Mouse (Mus musculus): Measurements from ENCODE around the gene Gm21964.
A peak's percentile ranks its signal among the peaks of the same experiment; 100 is the strongest.

The Gm21964 gene

DNA sequence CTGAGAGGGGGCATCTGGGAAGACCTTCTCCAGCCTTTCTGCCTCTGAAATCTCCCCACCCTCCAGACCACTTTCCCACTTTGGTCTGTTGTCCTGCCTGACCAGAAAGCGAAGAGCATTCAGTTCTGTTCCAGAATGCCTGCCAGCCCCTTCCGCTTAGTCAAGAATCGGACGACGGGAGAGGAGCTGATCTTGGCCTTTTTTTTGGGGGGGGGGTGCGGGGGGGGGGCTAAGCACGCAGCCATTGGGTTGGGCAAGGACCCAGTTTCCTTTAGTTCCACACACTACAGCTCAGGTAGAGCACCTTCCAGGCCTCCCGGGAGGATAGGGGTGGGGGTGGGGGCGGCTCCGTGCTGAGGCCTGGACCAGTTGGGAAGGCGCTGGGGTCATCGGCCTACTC is at the start of gene Gm21964:
Gm21964 (plus strand) TSS at position 301 of the 400 bp plus-strand sequence.
- DNase-seq (ENCODE audit: low spot score), result no peak

GRCm38 (mm10) chr8:110051208-110051607 is 49.8 kb upstream of the Gm21964 start:
- DNase-seq (ENCODE audit: low spot score), result no peak

DNA sequence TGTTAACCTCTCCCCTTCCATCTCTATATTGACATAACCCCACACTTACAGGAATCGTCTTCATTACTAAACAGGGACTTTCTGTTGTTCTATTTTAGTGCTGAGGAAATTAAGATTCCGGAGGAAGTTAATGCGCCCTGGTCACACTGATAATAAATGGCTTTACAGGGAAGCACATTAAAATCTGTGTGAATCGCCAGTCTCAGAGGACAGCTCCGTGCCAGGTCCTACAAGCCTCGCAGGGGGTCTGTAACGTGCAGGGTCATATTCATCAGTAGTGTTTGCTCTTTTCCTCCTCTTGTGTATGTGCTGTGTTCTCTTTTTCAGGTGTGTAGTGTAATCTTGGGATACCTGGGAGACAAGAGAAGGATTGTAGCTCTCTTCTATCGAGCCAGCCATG is 42.8 kb upstream of the Gm21964 start:
- no peak for DNase-seq (ENCODE audit: low spot score)

DNA sequence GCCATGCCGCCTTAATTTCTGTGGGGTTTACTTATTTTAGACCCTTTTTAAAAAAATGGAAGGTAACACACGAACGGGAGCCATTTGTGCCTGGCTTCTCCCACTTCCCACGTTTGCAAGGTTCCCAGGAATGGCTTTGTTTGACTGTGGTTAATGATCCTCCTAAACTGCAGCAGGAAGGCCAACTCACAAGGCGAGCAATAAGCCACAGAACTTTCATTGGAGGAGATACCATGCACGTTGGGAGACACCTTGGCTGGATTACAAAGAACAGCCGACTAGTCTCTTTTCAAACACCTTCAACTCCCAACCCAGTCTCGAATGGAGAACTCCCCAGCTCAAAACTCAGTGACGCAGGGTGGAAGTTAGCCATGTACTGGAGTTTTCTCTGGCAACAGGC is 36.8 kb upstream of the Gm21964 start:
- DNase-seq (ENCODE audit: low spot score), result no peak

DNA sequence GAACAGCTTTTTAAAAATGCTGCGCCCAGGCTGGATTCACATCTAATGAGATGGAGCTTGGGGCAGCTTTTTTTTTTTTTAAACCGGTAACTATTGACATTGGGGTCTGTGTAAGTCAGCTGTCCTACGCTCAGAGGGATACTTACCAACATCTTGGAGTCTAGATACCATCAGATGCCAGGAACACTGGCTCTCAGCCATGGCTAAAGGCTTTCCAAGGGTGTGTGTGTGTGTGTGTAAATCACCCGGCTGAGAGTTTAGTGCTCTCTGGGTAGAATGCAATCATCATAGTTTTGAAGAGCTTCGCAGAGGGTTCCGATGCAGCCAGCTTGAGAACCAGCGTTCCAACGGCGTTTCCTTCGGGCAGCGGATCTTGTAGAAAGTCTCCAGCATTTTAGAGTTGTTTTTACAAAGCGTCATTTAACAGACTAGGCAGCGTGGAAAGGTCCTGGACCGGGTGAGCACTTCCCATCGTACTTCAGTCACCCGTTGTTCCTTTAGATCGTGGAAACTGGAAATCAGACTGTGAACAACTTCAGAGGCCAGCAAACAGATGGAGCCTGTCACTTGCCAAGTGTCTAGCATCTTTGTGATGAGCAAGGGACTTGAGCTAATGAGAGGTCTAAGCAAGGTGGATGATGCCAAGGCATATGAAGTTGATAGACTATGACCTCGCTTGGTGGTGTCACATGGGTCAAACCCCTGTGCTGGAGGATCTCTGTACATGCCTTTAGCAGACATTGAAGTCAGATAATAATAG is 36.2 kb upstream of the Gm21964 start:
- no peak for DNase-seq (ENCODE audit: low spot score)

GRCm38 (mm10) chr8:110065676-110066075 is 35.3 kb upstream of the Gm21964 start:
- DNase-seq (ENCODE audit: low spot score), result no peak

DNA sequence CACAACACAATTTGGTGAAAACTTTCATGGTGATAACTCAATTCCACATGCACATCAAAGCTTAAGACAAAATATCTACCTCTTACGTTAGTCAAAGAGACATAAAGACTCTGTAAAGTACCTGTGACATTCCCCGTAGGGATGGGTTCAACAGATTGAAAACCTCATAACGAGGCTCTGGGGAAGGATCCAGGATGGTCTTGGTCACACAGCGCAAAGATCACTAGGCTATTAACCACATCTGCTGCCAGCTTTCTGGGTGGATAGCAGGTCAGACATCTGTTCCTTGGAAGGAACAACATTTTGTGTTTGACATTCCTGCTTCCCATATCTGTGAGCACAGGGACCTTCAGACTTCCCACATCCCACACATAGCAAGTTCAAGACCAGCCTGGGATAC is 31.3 kb upstream of the Gm21964 start:
- no peak for DNase-seq (ENCODE audit: low spot score)

- peak; percentile 21 for DNase-seq (ENCODE audit: low spot score)
Measured at GRCm38 (mm10) chr8:110071600-110071999, 29.4 kb upstream of the Gm21964 start.

DNA sequence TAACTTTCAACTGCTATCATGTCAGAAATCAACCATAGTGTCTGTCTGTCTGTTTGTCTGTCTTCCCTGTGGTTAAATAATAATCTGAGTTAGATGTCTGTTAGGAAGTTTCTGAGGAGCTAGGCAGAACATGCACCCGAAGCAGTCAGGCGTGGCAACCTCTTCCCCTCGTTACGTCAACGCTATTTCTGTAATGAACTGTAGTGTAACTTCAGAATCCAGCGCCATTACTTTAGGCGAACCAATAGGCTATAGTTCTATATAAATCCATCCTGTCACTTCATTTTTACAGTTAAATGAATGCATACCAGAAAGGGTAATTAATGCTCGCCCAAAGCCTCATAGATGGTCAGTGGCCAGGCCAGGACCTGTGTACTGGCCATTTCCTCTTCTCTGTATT is 26.5 kb upstream of the Gm21964 start:
- DNase-seq (ENCODE audit: low spot score), result no peak

GRCm38 (mm10) chr8:110079282-110080221 is 21.5 kb upstream of the Gm21964 start, which contains the start of gene Zfp612:
Zfp612 (plus strand) TSS chr8:110079746.
- peak; percentile 81 for DNase-seq (ENCODE audit: low spot score)

DNA sequence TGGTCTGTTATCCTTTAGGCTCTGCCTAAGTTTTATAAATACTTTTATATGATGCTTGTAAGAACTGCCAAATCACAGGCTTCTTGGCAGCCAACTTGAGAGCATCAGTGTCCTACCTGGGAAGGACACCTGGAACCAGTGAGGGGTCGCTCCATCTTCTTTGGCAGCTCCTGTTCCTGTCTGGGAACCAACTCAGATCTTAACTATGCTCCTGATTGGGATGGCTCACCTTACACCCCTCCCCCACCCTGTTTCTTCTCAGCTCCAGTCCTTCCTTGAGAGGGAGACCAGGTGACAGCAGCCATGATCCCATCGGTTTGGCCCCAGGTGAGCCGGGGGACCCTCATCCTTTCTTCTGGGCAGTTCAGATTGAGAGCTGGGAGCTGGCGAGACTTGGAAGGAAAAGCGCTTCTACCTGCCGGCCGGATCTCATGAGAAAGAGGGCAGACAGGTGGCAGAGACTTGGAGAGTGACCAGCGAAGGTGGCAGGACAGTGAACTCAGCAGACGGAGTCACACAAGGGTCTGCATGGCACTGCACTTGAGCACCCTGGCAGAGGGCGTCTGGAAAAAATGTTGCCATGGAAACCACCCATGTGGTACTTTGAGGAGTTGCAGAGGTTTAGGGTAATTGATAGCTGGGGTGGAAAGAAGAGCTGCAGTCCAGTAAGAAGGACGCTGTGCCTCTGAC is 18.4 kb upstream of the Gm21964 start:
- DNase-seq (ENCODE audit: low spot score), result no peak

GRCm38 (mm10) chr8:110091869-110092268 is 9.1 kb upstream of the Gm21964 start:
- DNase-seq (ENCODE audit: low spot score), result no peak

DNA sequence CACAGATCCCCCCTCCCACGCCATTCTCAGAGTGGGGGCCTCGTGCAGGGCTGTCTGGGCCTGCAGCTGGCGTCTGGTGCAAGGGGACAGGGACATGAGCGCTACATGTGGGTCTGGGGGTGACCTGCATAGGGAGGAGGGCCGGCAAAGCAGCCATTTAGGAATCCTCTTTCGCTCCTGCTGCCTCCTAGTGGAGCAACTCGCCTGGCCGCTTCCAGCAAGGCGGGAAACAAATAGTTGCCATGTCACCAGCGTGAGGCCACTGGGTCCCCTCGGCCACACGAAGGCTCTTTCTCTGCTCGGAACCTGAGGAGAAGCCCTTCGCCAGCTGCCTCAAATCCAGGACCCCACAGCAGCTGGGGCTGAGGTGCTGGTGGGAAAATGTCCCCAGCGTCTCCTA is 669 bp downstream of the Gm21964 start:
- peak; percentile 39 for DNase-seq (ENCODE audit: low spot score)

GRCm38 (mm10) chr8:110102653-110103052 is 1.6 kb downstream of the Gm21964 start, which contains the start of gene Gm17720:
Gm17720 (minus strand) TSS chr8:110102753.
- no peak for DNase-seq (ENCODE audit: low spot score)

- DNase-seq (ENCODE audit: low spot score), result no peak
Measured at GRCm38 (mm10) chr8:110119715-110120114, 18.7 kb downstream of the Gm21964 start.

- peak; percentile 46 for DNase-seq (ENCODE audit: low spot score)
Measured at GRCm38 (mm10) chr8:110130537-110130936, 29.5 kb downstream of the Gm21964 start.

- DNase-seq (ENCODE audit: low spot score), result no peak
Measured at GRCm38 (mm10) chr8:110134236-110134635, 33.2 kb downstream of the Gm21964 start.

DNA sequence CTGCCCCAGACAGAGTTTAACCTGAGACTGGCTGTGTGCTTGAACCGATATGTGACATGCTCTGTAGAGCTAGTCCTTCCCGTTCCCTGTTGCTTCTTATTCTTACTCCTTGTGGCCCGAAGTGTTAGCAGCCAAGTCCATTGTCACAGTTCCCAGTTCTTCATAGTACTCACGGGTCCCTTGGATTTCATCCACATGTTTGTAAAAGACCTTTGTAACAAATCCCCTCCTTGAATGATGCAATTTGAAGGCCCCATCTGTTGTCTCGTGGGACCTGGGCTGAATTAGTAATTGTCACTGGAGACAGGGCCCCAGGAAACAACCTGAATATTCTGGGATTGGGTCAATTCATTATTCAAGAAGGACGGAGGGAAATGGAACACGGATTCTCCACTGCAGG is 34.5 kb downstream of the Gm21964 start:
- no peak for DNase-seq (ENCODE audit: low spot score)

DNA sequence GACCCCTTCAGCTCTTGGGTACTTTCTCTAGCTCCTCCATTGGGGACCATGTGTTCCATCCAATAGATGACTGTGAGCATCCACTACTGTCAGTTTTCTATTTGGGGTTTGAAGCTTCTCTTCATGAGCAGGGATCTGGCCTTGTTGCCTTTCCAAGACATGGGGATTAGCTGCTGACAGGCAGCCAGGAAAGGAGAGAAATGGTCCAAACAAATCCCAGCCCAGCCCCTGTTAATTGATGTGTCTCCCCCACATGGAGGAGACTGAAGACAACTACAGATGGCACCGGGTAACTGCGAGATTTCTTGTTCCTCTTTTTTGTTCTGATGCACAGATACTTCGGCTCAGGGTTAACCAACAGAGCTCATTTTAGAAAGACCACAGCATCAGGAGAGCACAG is 39.1 kb downstream of the Gm21964 start:
- no peak for DNase-seq (ENCODE audit: low spot score)

GRCm38 (mm10) chr8:110140770-110141169 is 39.8 kb downstream of the Gm21964 start:
- DNase-seq (ENCODE audit: low spot score), result no peak

- DNase-seq (ENCODE audit: low spot score), result no peak
Measured at GRCm38 (mm10) chr8:110145538-110145937, 44.5 kb downstream of the Gm21964 start.

DNA sequence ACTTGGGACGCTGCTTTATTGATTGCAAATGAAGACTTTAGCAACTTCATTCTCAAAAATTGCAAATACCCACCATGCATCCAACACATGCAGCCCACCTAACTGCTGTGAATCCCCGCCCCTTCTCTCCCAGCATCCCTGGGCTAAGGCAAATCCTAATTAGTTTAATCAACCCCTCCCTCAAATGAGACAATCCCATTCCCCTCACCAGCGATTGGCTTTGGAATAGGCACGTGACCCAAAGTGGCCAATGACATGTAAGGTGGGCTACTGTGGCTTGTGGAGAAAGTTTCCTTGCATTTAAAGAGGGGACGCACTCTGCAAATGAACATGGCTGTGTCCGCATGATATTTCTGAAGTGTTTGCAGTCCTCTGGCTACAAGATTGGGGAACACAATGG is 51.9 kb downstream of the Gm21964 start:
- DNase-seq (ENCODE audit: low spot score), result peak; percentile 70

All from testis, postnatal 14 days (tissue).